1 mouse cellular context compared by ENCODE assay signal in the genomic region with DNA sequence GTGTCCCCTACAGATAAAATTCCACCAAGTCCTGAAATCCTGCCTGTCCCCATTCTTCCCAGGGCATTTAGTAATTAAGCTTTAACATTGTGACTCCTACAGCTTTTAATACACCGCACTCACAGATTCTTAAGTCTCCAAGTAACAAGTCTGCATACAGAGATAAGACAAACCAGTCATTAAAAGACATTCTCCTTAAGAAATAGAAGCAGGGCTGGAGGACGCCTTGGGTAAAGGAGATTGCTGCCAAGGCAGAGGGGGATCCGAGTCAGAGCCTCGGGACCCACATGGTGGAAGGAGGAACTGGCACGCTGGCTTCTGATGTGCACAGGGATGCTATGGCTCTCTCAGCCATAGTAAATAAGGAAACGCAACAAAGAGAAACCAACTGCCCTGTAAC.
TF ChIP-seq lines count a peak whose summit lies in the region.

No protein-coding gene starts in this region.

TF ChIP-seq in MEL, 35 proteins besides CTCF, POLR2A, EP300 and RAD21 (continued from another document):
- TF ChIP-seq GABPA (IDR thresholded peaks at IDR 0.05; ENCODE audit: low read depth, low read length) (no peak), UBTF (IDR thresholded peaks at IDR 0.05; ENCODE audit: borderline replicate concordance, insufficient read depth, low read depth, low read length) (no peak), SMC3 (IDR thresholded peaks at IDR 0.05; ENCODE audit: low read depth, low read length) (no peak), ETS1 (IDR thresholded peaks at IDR 0.05; ENCODE audit: low read depth, low read length) (no peak; the same call in 1 of the 2 replicates), MAZ (IDR thresholded peaks at IDR 0.05; ENCODE audit: low read depth, low read length) (no peak), POLR2AphosphoS2 (IDR thresholded peaks at IDR 0.05; ENCODE audit: low read length) (no peak), CHD2 (IDR thresholded peaks at IDR 0.05; ENCODE audit: low read length) (no peak)
